Mouse (Mus musculus): ENCODE data around the gene Alkbh4. TPM values are rescaled to one million over a fixed set of nuclear protein-coding genes. Genes with fewer than 3 reads are reported as not detected.
"Not testable (repeated sequence)": the region's sequence is repeated elsewhere in the genome, so short reads cannot be mapped to it uniquely, and the experiment has no call there.

The Alkbh4 gene
- total RNA-seq (2021): 10 to 100 TPM in 1 of 2 experiments, 1 to 10 TPM in 1; 9.5 to 11.7 TPM

- peak; percentile 95 to 98 for DNase-seq (ENCODE audit: extremely low spot score in 1 of 2, low spot score in 2 of 2)
- intact Hi-C loops (cut with DNase I): loop anchor here (1.0 to 2.0 kb wide), 2 partner anchors 34 to 51 kb away; no protein-coding TSS in a partner anchor
Observed at GRCm38 (mm10) chr5:136135571-136136291, at the start of gene Alkbh4, which contains the start of gene Lrwd1. Gene Alkbh4, plus strand, starts transcription at chr5:136136146. Gene Lrwd1, minus strand, starts transcription at chr5:136136074.

- intact Hi-C loops (cut with DNase I): no loop called here
- DNase-seq (ENCODE audit: extremely low spot score in 1 of 2, low spot score in 2 of 2): no peak
Observed at GRCm38 (mm10) chr5:136086290-136086689, 49.7 kb upstream of the Alkbh4 start.

GRCm38 (mm10) chr5:136088821-136089575 lies 46.9 kb upstream of the Alkbh4 start:
- intact Hi-C loops (cut with DNase I): no loop called here
- DNase-seq (ENCODE audit: extremely low spot score in 1 of 2, low spot score in 2 of 2): no peak

- intact Hi-C loops (cut with DNase I): no loop called here
- no peak for DNase-seq (ENCODE audit: extremely low spot score in 1 of 2, low spot score in 2 of 2)
Observed at GRCm38 (mm10) chr5:136091927-136092326, 44.0 kb upstream of the Alkbh4 start.

- no peak for DNase-seq (ENCODE audit: extremely low spot score in 1 of 2, low spot score in 2 of 2)
- intact Hi-C loops (cut with DNase I): no loop called here
Observed at GRCm38 (mm10) chr5:136094249-136095010, 41.5 kb upstream of the Alkbh4 start.

GRCm38 (mm10) chr5:136095089-136095488 lies 40.9 kb upstream of the Alkbh4 start:
- no peak for DNase-seq (ENCODE audit: extremely low spot score in 1 of 2, low spot score in 2 of 2)
- intact Hi-C loops (cut with DNase I): no loop called here

- intact Hi-C loops (cut with DNase I): no loop called here
- no peak for DNase-seq (ENCODE audit: extremely low spot score in 1 of 2, low spot score in 2 of 2)
Observed at GRCm38 (mm10) chr5:136098536-136098935, 37.4 kb upstream of the Alkbh4 start.

GRCm38 (mm10) chr5:136102099-136102820 lies 33.7 kb upstream of the Alkbh4 start:
- intact Hi-C loops (cut with DNase I): no loop called here
- peak; percentile 62 to 85 for DNase-seq (ENCODE audit: extremely low spot score in 1 of 2, low spot score in 2 of 2)

- intact Hi-C loops (cut with DNase I): no loop called here
- DNase-seq (ENCODE audit: extremely low spot score in 1 of 2, low spot score in 2 of 2): no peak
Observed at GRCm38 (mm10) chr5:136104511-136104910, 31.4 kb upstream of the Alkbh4 start.

- intact Hi-C loops (cut with DNase I): no loop called here
- DNase-seq (ENCODE audit: extremely low spot score in 1 of 2, low spot score in 2 of 2): no peak
Observed at GRCm38 (mm10) chr5:136108486-136108885, 27.5 kb upstream of the Alkbh4 start.

GRCm38 (mm10) chr5:136109042-136109441 lies 26.9 kb upstream of the Alkbh4 start:
- intact Hi-C loops (cut with DNase I): no loop called here

GRCm38 (mm10) chr5:136113546-136113945 lies 22.4 kb upstream of the Alkbh4 start:
- DNase-seq (ENCODE audit: extremely low spot score in 1 of 2, low spot score in 2 of 2); intact Hi-C loops (cut with DNase I): not testable (repeated sequence)

More at GRCm38 (mm10) chr5:136109042-136109441, 26.9 kb upstream of the Alkbh4 start:
- DNase-seq (ENCODE audit: extremely low spot score in 1 of 2, low spot score in 2 of 2): no peak

GRCm38 (mm10) chr5:136115891-136116783 lies 19.8 kb upstream of the Alkbh4 start, which contains the start of gene Polr2j:
Gene Polr2j, plus strand, starts transcription at chr5:136116631.
- intact Hi-C loops (cut with DNase I): no loop called here

GRCm38 (mm10) chr5:136116784-136117112 lies 19.2 kb upstream of the Alkbh4 start:
- no peak for DNase-seq (ENCODE audit: extremely low spot score in 1 of 2, low spot score in 2 of 2)
- intact Hi-C loops (cut with DNase I): no loop called here

More at GRCm38 (mm10) chr5:136115891-136116783, 19.8 kb upstream of the Alkbh4 start, which contains the start of gene Polr2j:
- DNase-seq (ENCODE audit: extremely low spot score in 1 of 2, low spot score in 2 of 2): peak; percentile 96

GRCm38 (mm10) chr5:136122165-136122564 lies 13.8 kb upstream of the Alkbh4 start:
- no peak for DNase-seq (ENCODE audit: extremely low spot score in 1 of 2, low spot score in 2 of 2)
- intact Hi-C loops (cut with DNase I): no loop called here

- intact Hi-C loops (cut with DNase I): loop anchor here (1.0 kb wide), 1 partner anchor 33 kb away; no protein-coding TSS in a partner anchor
- DNase-seq (ENCODE audit: extremely low spot score in 1 of 2, low spot score in 2 of 2): no peak
Observed at GRCm38 (mm10) chr5:136136292-136136990, 495 bp downstream of the Alkbh4 start.
